Mouse (Mus musculus) CH12.LX (cell line): ENCODE data around the gene Tnxb. TPM values are rescaled to one million over a fixed set of nuclear protein-coding genes. Genes with fewer than 3 reads are reported as not detected.

ENCODE experiments used
- DNase-seq: peaks from one replicate; pipeline ENCODE4 v3.0.0-alpha.2; 2013; ENCODE audit errors: extremely low read depth
- H3K27ac ChIP-seq: 2 replicates; pipeline ENCODE4 v1.5.1; 2012; ENCODE audit warnings: low read depth, mild to moderate bottlenecking, control low read depth, moderate library complexity; ENCODE audit not compliant: insufficient read depth
- H3K27me3 ChIP-seq: replicated peaks from 2 replicates; pipeline ENCODE3; 2012; ENCODE audit warnings: inconsistent platforms
- H3K36me3 ChIP-seq, 2 experiments: replicated peaks in 1 of 2; 2 replicates each; pipeline versions ENCODE3 to v1.6.1; 2012; ENCODE audit warnings: inconsistent platforms in 1 of 2, low read length in 1 of 2, mild to moderate bottlenecking in 1 of 2, mixed read lengths in 1 of 2, moderate library complexity in 1 of 2; ENCODE audit not compliant: control insufficient read depth in 1 of 2, insufficient read depth in 1 of 2
- H3K4me1 ChIP-seq, 2 experiments: 2 replicates each; pipeline ENCODE4 v1.6.1; 2012; ENCODE audit warnings: inconsistent platforms in 1 of 2, moderate library complexity in 1 of 2; ENCODE audit not compliant: insufficient read depth in 2 of 2, control insufficient read depth in 1 of 2
- H3K4me2 ChIP-seq: 2 replicates; pipeline ENCODE4 v1.6.1; 2012; ENCODE audit warnings: low read depth, mild to moderate bottlenecking, control low read depth; ENCODE audit not compliant: poor library complexity, insufficient read depth, severe bottlenecking
- H3K4me3 ChIP-seq, 3 experiments: fragments of 150-350 bp in 1 of 3; sonication (generic) in 1 of 3; replicated peaks in 1 of 3; 2 replicates each; pipeline versions ENCODE3 to v1.5.1; 2011 to 2012; ENCODE audit warnings: low read depth in 2 of 3, low read length in 2 of 3, mild to moderate bottlenecking in 2 of 3, moderate library complexity in 2 of 3, control low read depth in 1 of 3, improper control_type of control experiment in 1 of 3, inconsistent platforms in 1 of 3, mixed read lengths in 1 of 3; ENCODE audit not compliant: poor library complexity in 1 of 3
- H3K79me2 ChIP-seq: replicated peaks from 2 replicates; pipeline ENCODE4 v1.6.1; 2012; ENCODE audit warnings: mild to moderate bottlenecking, moderate library complexity; ENCODE audit not compliant: control insufficient read depth, poor library complexity, insufficient read depth, severe bottlenecking; ENCODE audit errors: extremely low read depth
- H3K9ac ChIP-seq: 2 replicates; pipeline ENCODE4 v1.6.1; 2012; ENCODE audit warnings: low read depth, mild to moderate bottlenecking, control low read depth, moderate library complexity; ENCODE audit not compliant: insufficient read depth
- H3K9me3 ChIP-seq: replicated peaks from 2 replicates; pipeline ENCODE3; 2012; ENCODE audit warnings: low read length, inconsistent platforms, mixed read lengths
- BHLHE40 ChIP-seq: IDR thresholded peaks from 2 replicates; pipeline ENCODE4 v1.6.1; 2011; ENCODE audit warnings: mild to moderate bottlenecking, low read depth, low read length, improper control_type of control experiment
- CHD1 ChIP-seq: IDR thresholded peaks from 2 replicates; pipeline ENCODE4 v1.6.1; 2012; ENCODE audit warnings: low read depth, low read length, improper control_type of control experiment, inconsistent platforms
- CTCF ChIP-seq, 2 experiments: IDR thresholded peaks in 1 of 2; conservative IDR thresholded peaks in 1 of 2; 2 replicates each; pipeline ENCODE4 v1.5.1; 2011 to 2012; ENCODE audit warnings: low read depth in 2 of 2, low read length in 2 of 2, improper control_type of control experiment in 1 of 2, inconsistent platforms in 1 of 2, mild to moderate bottlenecking in 1 of 2, moderate library complexity in 1 of 2
- E2F4 ChIP-seq: IDR thresholded peaks from 2 replicates; pipeline ENCODE4 v1.6.1; 2011; ENCODE audit warnings: low read depth, low read length, improper control_type of control experiment; ENCODE audit not compliant: insufficient replicate concordance
- ETS1 ChIP-seq: conservative IDR thresholded peaks from 2 replicates; pipeline ENCODE4 v1.6.1; 2012; ENCODE audit warnings: low read depth, mild to moderate bottlenecking, inconsistent platforms, low read length, improper control_type of control experiment, moderate library complexity
- HCFC1 ChIP-seq: IDR thresholded peaks from 2 replicates; pipeline ENCODE4 v1.6.1; 2012; ENCODE audit warnings: low read depth, mild to moderate bottlenecking, inconsistent platforms, low read length, improper control_type of control experiment
- JUN ChIP-seq: IDR thresholded peaks from 2 replicates; pipeline ENCODE4 v1.6.1; 2011; ENCODE audit warnings: low read depth, mild to moderate bottlenecking, low read length, improper control_type of control experiment, moderate library complexity; ENCODE audit not compliant: insufficient read depth
- JUND ChIP-seq: conservative IDR thresholded peaks from 2 replicates; pipeline ENCODE4 v1.6.1; 2011; ENCODE audit warnings: low read depth, low read length, improper control_type of control experiment
- KAT2A ChIP-seq: IDR thresholded peaks from 2 replicates; pipeline ENCODE4 v1.6.1; 2012; ENCODE audit warnings: low read length, improper control_type of control experiment, inconsistent platforms; ENCODE audit not compliant: insufficient replicate concordance
- MAFK ChIP-seq: IDR thresholded peaks from 2 replicates; pipeline ENCODE4 v1.6.1; 2011; ENCODE audit warnings: low read length, improper control_type of control experiment; ENCODE audit not compliant: insufficient replicate concordance
- MYC ChIP-seq: IDR thresholded peaks from 2 replicates; pipeline ENCODE4 v1.6.1; 2011; ENCODE audit warnings: low read depth, mild to moderate bottlenecking, improper control_type of control experiment, low read length
- PAX5 ChIP-seq: IDR thresholded peaks from 2 replicates; pipeline ENCODE4 v1.6.1; 2012; ENCODE audit warnings: low read length, inconsistent platforms, mixed read lengths
- POLR2A ChIP-seq: IDR thresholded peaks from 2 replicates; pipeline ENCODE4 v1.6.1; 2011; ENCODE audit warnings: low read depth, mild to moderate bottlenecking, improper control_type of control experiment, low read length
- POLR2AphosphoS2 ChIP-seq: IDR thresholded peaks from 2 replicates; pipeline ENCODE4 v1.6.1; 2011; ENCODE audit warnings: low read depth, low read length, improper control_type of control experiment
- SIN3A ChIP-seq: IDR thresholded peaks from 2 replicates; pipeline ENCODE4 v1.6.1; 2012; ENCODE audit warnings: low read length, improper control_type of control experiment, inconsistent platforms
- TCF12 ChIP-seq: IDR thresholded peaks from 2 replicates; pipeline ENCODE4 v1.6.1; 2014; ENCODE audit warnings: low read depth, mild to moderate bottlenecking, inconsistent platforms, low read length, improper control_type of control experiment
- UBTF ChIP-seq: IDR thresholded peaks from 2 replicates; pipeline ENCODE4 v1.6.1; 2012; ENCODE audit warnings: low read depth, mild to moderate bottlenecking, inconsistent platforms, low read length, improper control_type of control experiment, moderate library complexity
- dilution Hi-C: fragments of 300-500 bp; cut with MboI; formaldehyde crosslinking; loops from 2 replicates; pipeline ENCODE4 v1.14.3; 2020; ENCODE audit warnings: low sequenced_read_pairs; ENCODE audit not compliant: extremely low pct_unique_long_range_greater_than_20kb, extremely low pct_ligation_motif_present
- in situ Hi-C: fragments of 300-500 bp; cut with MboI; formaldehyde crosslinking; loops from 3 replicates; pipeline ENCODE4 v1.14.3; 2019; ENCODE audit warnings: low sequenced_read_pairs, low pct_ligation_motif_present, low pct_unique_long_range_greater_than_20kb, mixed read lengths
- polyA plus RNA-seq: library from polyadenylated mRNA; unstranded; fragments of >175 nt; gene quantifications from 2 replicates; pipeline ENCODE4 v1.2.1, GENCODE M21; 2012; ENCODE audit warnings: low read depth; ENCODE audit not compliant: insufficient read length
- total RNA-seq, 2 experiments: library from RNA; depleted of rRNA; stranded (reverse); fragments of 300-350 nt in 1 of 2; fragments of >200 nt in 1 of 2; gene quantifications; 2 replicates each; pipeline ENCODE4 v1.2.3; 2012 to 2014

Tnxb gene
- total and polyA plus RNA-seq, 3 experiments = not detected

GRCm38 (mm10) chr17:34651507-34652221, 18.7 kb upstream of the Tnxb start:
- DNase-seq = no peak

GRCm38 (mm10) chr17:34652546-34652945, 17.8 kb upstream of the Tnxb start:
- dilution Hi-C loops (no loop called here), in situ Hi-C loops (no loop called here)
- Histone ChIP-seq H3K79me2 (no peaks in the 10 kb centered on the region), H3K36me3 (peaks cover 52 to 83% of the 10 kb centered on the region in 2 experiments), H3K9ac (no peak overlapping the region), H3K4me2 (no peak overlapping the region), H3K4me1 (peaks cover 16 to 24% of the 10 kb centered on the region in 2 experiments), H3K9me3 (no peaks in the 10 kb centered on the region)
- TF ChIP-seq ETS1 = no peak
- TF ChIP-seq POLR2AphosphoS2 = 0 out of 2 replicates have a peak, but pooled peaks have one; percentile 48
- TF ChIP-seq, all 38 proteins: peak for 1
- DNase-seq = no peak
- H3K27me3 ChIP-seq = no peaks in the 10 kb centered on the region
- H3K4me3 ChIP-seq = no peak overlapping the region
- no peak overlapping the region for H3K27ac ChIP-seq

More at GRCm38 (mm10) chr17:34651507-34652221, 18.7 kb upstream of the Tnxb start:
- Histone ChIP-seq H3K4me1 (peaks cover 16 to 25% of the 10 kb centered on the region in 2 experiments), H3K27me3 (no peaks in the 10 kb centered on the region), H3K4me3 (no peak overlapping the region), H3K4me2 (no peak overlapping the region), H3K79me2 (no peaks in the 10 kb centered on the region), H3K27ac (no peak overlapping the region), H3K36me3 (peaks cover 52 to 83% of the 10 kb centered on the region in 2 experiments), H3K9ac (no peak overlapping the region), H3K9me3 (no peaks in the 10 kb centered on the region)
- dilution Hi-C loops = no loop called here
- peak in 1 of 2 experiments; percentile 43; a peak in 2 of 4 replicates for TF ChIP-seq CTCF (conservative IDR thresholded peaks at IDR 0.05 in 1 of 2, IDR thresholded peaks at IDR 0.05 in 1 of 2; ENCODE audit: low read depth in 2 of 2, low read length in 2 of 2)
- TF ChIP-seq KAT2A = no peak
- no peak for TF ChIP-seq ETS1
- TF ChIP-seq MAFK = no peak
- TF ChIP-seq TCF12 = no peak
- no peak for TF ChIP-seq BHLHE40
- no peak for TF ChIP-seq POLR2A
- in situ Hi-C loops = no loop called here

- Histone ChIP-seq H3K4me2 (no peak overlapping the region), H3K9ac (no peak overlapping the region), H3K36me3 (peaks cover 52 to 83% of the 10 kb centered on the region in 2 experiments), H3K27ac (no peak overlapping the region), H3K4me1 (peaks cover 16 to 20% of the 10 kb centered on the region in 2 experiments), H3K27me3 (no peaks in the 10 kb centered on the region), H3K79me2 (no peaks in the 10 kb centered on the region), H3K4me3 (no peak overlapping the region), H3K9me3 (no peaks in the 10 kb centered on the region)
- TF ChIP-seq CHD1 = no peak
- TF ChIP-seq MYC = no peak
- TF ChIP-seq E2F4 = no peak
- TF ChIP-seq HCFC1 = no peak
- TF ChIP-seq PAX5 = no peak
- no peak for TF ChIP-seq UBTF
- TF ChIP-seq JUN = no peak
- TF ChIP-seq JUND = no peak
- no peak for TF ChIP-seq SIN3A
- no peak for DNase-seq
- dilution Hi-C loops = no loop called here
- in situ Hi-C loops = no loop called here
These were observed 17.4 kb upstream of the Tnxb start for GRCm38 (mm10) chr17:34652985-34653384.
